Mouse (Mus musculus): ENCODE measurements around the gene Celsr1.

DNA sequence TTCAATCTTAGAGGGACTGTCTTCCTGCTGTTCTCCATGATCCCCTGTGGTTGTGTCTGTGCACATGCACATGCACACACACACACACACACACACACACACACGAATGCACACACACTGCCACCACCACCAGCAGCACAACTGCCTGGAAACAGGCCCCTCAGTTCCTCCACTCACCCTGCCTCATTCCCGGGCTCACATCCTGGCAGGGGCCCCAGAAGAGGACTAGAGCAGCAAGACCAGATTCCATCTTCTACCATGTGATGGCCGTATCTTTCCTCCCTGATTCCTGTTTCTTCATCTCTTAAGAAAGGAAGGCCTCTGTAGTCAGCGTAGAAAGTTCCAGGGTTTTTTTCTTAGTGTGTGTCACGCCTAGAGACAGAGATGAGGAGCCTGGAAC lies 45.9 kb upstream of the Celsr1 start:
- TF ChIP-seq CTCF (IDR thresholded peaks at IDR 0.05; ENCODE audit: extremely low read depth, insufficient read length, insufficient replicate concordance, low read depth, low read length) = no peak
- no peak for TF ChIP-seq POLR2A (IDR thresholded peaks at IDR 0.05; ENCODE audit: low read depth, low read length)
